Mouse (Mus musculus) kidney, embryonic 16.5 days (tissue): Measurements from ENCODE around the gene Mpp2. TPM values are rescaled to one million over a fixed set of nuclear protein-coding genes. Genes with fewer than 3 reads are reported as not detected.

Experiments used
- ATAC-seq: fragments of 200-750 bp; cut with Nextera tagmentation; 2 replicates; pipeline ENCODE4 v1.8.0; 2017; ENCODE audit warnings: moderate TSS enrichment; ENCODE audit not compliant: low FRiP score, low TSS enrichment
- H3K27ac ChIP-seq: fragments of 300-500 bp; sonication (generic); 2 replicates; pipeline ENCODE4 v1.5.1; 2014; ENCODE audit warnings: low read length
- H3K27me3 ChIP-seq: fragments of 300-500 bp; sonication (generic); 2 replicates; pipeline ENCODE4 v1.6.1; 2014; ENCODE audit warnings: low read length, control low read depth, mixed read lengths; ENCODE audit not compliant: insufficient read depth
- H3K36me3 ChIP-seq: fragments of 300-500 bp; sonication (generic); 2 replicates; pipeline ENCODE4 v1.6.1; 2014; ENCODE audit warnings: low read length, control low read depth, mixed read lengths; ENCODE audit not compliant: insufficient read depth
- H3K4me1 ChIP-seq: fragments of 300-500 bp; sonication (generic); 2 replicates; pipeline ENCODE4 v1.6.1; 2014; ENCODE audit warnings: low read length, control low read depth, mixed read lengths; ENCODE audit not compliant: insufficient read depth
- H3K4me2 ChIP-seq: fragments of 300-500 bp; sonication (generic); replicated peaks from 2 replicates; pipeline ENCODE4 v1.6.1; 2014; ENCODE audit warnings: low read depth, low read length
- H3K4me3 ChIP-seq: fragments of 300-500 bp; sonication (generic); 2 replicates; pipeline ENCODE4 v1.5.1; 2014; ENCODE audit warnings: mild to moderate bottlenecking, low read length
- H3K9ac ChIP-seq: fragments of 300-500 bp; sonication (generic); replicated peaks from 2 replicates; pipeline ENCODE4 v1.6.1; 2014; ENCODE audit warnings: low read length
- H3K9me3 ChIP-seq: fragments of 300-500 bp; sonication (generic); 2 replicates; pipeline ENCODE4 v1.6.1; 2016; ENCODE audit warnings: low read length, control low read depth
- WGBS: fragments of 180-500 bp; shearing (Covaris S2); extraction: QIAGEN DNeasy Blood & Tissue Kit; methylation state at CpG from one replicate; pipeline ENCODE4 v1.1.7; 2014; 5-methylcytosine and 5-hydroxymethylcytosine counted together
- polyA plus RNA-seq: library from polyadenylated mRNA; unstranded; fragments of >200 nt; fragmentation: Nextera tagmentation; extraction: Ambion mirVana; gene quantifications from 2 replicates; pipeline ENCODE4 v1.2.1, GENCODE M21; 2015

Mpp2 gene
- polyA plus RNA-seq, 1 experiment from 2014 or later, result 14.4 TPM

- 81% methylated on average over 4 of the region's 4 CpGs for WGBS
- H3K4me3 ChIP-seq, result no peak within 1 kb of the TSS
- no peaks in the 10 kb centered on the region for H3K36me3 ChIP-seq
- peaks cover 13% of the 10 kb centered on the region for H3K4me1 ChIP-seq
- no peak within 1 kb of the TSS for H3K27ac ChIP-seq
- H3K9me3 ChIP-seq, result no peaks in the 10 kb centered on the region
- H3K9ac ChIP-seq, result no peak within 1 kb of the TSS
- no peak within 1 kb of the TSS; the same call in 1 of the 2 replicates for H3K4me2 ChIP-seq
- no peak for ATAC-seq
- H3K27me3 ChIP-seq, result peaks cover 29% of the 10 kb centered on the region
These were observed 12.9 kb upstream of the Mpp2 start, which contains the start of gene Ppy for GRCm38 (mm10) chr11:102101219-102101618. Gene Ppy (minus strand): TSS chr11:102101319.

- Histone ChIP-seq H3K4me3 (peak overlapping the region; percentile 28), H3K4me2 (peak overlapping the region; percentile 50), H3K27ac (0 out of 2 replicates have a peak overlapping the region, but pooled peaks have one; percentile 17), H3K36me3 (no peaks in the 10 kb centered on the region), H3K27me3 (peaks cover 5% of the 10 kb centered on the region; the same call in 1 of the 2 replicates), H3K9ac (peak overlapping the region; percentile 41), H3K9me3 (no peaks in the 10 kb centered on the region), H3K4me1 (peaks cover 8% of the 10 kb centered on the region)
- 5% methylated on average over 18 of the region's 18 CpGs for WGBS
- peak; percentile 91 for ATAC-seq
These were observed 8.6 kb upstream of the Mpp2 start for GRCm38 (mm10) chr11:102096887-102097391.

DNA sequence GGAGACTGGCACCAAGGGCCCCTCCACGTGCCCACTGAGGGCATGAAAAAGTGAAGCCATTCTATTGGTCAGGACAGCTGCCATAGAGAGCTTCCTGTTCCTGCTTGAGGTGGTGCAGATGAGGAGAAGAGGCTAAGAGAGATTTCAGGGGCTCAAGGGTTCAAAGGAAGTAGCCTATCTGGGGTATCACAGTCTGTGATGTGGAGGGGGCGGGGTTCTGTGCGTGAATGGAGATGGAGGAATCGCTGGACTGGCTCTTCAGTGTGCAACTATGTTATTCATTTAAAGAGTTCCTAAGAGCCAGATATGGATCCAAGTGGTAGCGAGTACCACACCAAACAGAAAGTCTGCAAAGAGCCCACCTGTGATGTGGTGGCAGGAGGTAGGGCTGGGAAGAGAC, 8.1 kb upstream of the Mpp2 start:
- 0 out of 2 replicates have a peak overlapping the region, but pooled peaks have one; percentile 17 for H3K27ac ChIP-seq
- peak overlapping the region; percentile 50 for H3K4me2 ChIP-seq
- no peaks in the 10 kb centered on the region for H3K9me3 ChIP-seq
- H3K4me3 ChIP-seq, result no peak overlapping the region
- 0 out of 2 replicates have a peak overlapping the region, but pooled peaks have one; percentile 1 for H3K9ac ChIP-seq
- 70% methylated on average over 5 of the region's 5 CpGs for WGBS
- H3K4me1 ChIP-seq, result peaks cover 6% of the 10 kb centered on the region
- no peak for ATAC-seq
- H3K27me3 ChIP-seq, result peaks cover 5% of the 10 kb centered on the region; the same call in 1 of the 2 replicates
- H3K36me3 ChIP-seq, result no peaks in the 10 kb centered on the region

DNA sequence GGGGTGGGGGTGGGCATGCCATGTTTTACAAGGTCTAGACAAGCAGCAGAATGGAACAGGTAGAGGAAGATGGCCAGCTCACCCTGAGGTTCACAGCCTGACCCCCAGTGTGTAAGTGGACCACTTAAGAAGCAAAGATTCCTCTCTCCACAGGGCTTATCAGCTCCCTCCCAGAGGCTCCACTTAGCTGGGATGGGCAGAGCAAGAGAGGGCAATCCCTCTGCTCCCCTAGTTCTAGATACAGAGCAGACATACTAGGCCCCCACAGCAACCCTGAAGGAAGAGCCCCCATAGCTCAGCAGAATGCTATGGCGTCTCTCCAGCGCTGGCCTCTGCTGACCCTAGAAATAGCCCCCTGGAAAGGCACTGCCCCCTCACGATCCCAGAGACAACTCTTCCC, 7.4 kb upstream of the Mpp2 start:
- no peak for ATAC-seq
- H3K9me3 ChIP-seq, result no peaks in the 10 kb centered on the region
- H3K4me1 ChIP-seq, result peaks cover 6% of the 10 kb centered on the region
- H3K4me2 ChIP-seq, result no peak overlapping the region
- no peak overlapping the region for H3K4me3 ChIP-seq
- H3K27me3 ChIP-seq, result 0 out of 2 replicates have a peak, but pooled peaks cover 5% of the 10 kb centered on the region
- H3K27ac ChIP-seq, result no peak overlapping the region
- no peaks in the 10 kb centered on the region for H3K36me3 ChIP-seq
- H3K9ac ChIP-seq, result no peak overlapping the region
- 57% methylated on average over 3 of the region's 3 CpGs for WGBS

DNA sequence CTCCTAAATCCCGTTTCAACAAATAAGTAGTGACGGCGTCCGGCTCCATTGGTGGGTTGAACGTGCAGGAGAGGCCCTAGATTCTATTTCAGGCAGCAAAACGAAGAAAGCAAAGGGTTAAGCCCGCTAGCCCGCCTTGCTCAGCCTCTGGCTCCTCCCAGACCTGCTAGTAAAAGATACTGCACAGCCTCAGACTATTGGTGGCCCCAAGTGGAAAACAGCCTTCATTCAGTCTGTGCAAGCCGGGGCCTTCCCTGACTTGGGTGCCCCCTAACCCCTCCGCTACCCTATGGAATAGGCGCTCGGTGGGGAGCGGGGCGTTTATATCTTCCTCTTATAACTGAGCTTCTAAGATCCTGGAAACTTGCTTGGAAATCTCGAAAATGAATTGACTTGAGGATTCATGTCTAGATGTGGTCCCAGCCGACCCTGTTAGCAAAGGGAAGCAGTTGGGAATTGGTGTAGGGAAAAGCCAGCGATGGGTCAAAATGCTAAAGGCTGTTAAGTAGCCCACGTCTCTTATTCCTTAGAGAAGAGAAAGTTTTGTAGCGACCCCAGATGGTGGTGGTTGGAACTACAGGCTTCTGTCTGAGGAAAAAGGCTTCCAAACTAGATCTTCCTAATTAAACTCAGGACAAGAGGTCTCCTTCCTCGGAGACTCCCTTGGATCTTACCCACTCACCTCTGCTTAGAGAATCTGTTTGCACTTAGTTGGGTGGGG, 933 bp upstream of the Mpp2 start:
- Histone ChIP-seq H3K36me3 (no peaks in the 10 kb centered on the region), H3K27ac (peak overlapping the region; percentile 77), H3K4me2 (peak overlapping the region; percentile 95), H3K4me3 (peak overlapping the region; percentile 80), H3K9ac (peak overlapping the region; percentile 75), H3K27me3 (no peaks in the 10 kb centered on the region), H3K9me3 (no peaks in the 10 kb centered on the region), H3K4me1 (peaks cover 33% of the 10 kb centered on the region)
- 1% methylated on average over 20 of the region's 20 CpGs for WGBS
- peak; percentile 50 for ATAC-seq

- H3K27me3 ChIP-seq, result no peaks in the 10 kb centered on the region
- WGBS, result under 1% methylated on average over 39 of the region's 39 CpGs
These were observed 1.1 kb downstream of the Mpp2 start for GRCm38 (mm10) chr11:102087081-102087751.

DNA sequence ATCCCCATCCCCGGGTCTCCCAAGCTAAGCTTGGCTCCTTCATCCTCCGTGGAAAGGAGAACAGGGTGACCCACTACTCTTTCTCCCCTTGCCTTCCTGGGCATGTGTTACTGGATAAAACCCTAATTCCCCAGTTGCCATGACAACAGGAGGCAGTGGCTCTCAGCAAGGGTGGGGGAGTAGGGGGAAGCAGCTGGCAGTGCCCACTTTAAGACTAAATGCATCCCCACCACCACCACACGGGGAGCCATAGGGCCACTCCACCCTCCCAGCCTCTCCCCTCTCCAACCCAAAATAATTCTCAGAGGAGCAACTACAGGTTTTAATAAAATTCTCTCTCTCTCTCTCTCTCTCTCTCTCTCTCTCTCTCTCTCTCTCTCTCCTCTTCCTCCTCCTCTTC, 2.0 kb downstream of the Mpp2 start:
- peak overlapping the region; percentile 75 for H3K9ac ChIP-seq

More at GRCm38 (mm10) chr11:102087081-102087751, 1.1 kb downstream of the Mpp2 start:
- 0 out of 2 replicates have a peak, but pooled peaks cover 3% of the 10 kb centered on the region for H3K36me3 ChIP-seq
- no peaks in the 10 kb centered on the region for H3K9me3 ChIP-seq
- H3K4me3 ChIP-seq, result peak overlapping the region; percentile 80
- peak overlapping the region; percentile 75 for H3K9ac ChIP-seq
- peaks cover 54% of the 10 kb centered on the region for H3K4me1 ChIP-seq
- ATAC-seq, result peak; percentile 61
- peak overlapping the region; percentile 95 for H3K4me2 ChIP-seq
- H3K27ac ChIP-seq, result peak overlapping the region; percentile 77

GRCm38 (mm10) chr11:102084159-102084558, 4.2 kb downstream of the Mpp2 start:
- Histone ChIP-seq H3K4me2 (no peak overlapping the region), H3K27me3 (no peaks in the 10 kb centered on the region), H3K27ac (peak overlapping the region; percentile 89), H3K9me3 (no peaks in the 10 kb centered on the region), H3K36me3 (0 out of 2 replicates have a peak, but pooled peaks cover 3% of the 10 kb centered on the region), H3K9ac (no peak overlapping the region), H3K4me3 (no peak overlapping the region), H3K4me1 (peaks cover 53% of the 10 kb centered on the region)
- peak; percentile 56 for ATAC-seq
- 30% methylated on average over 7 of the region's 7 CpGs for WGBS

More for the DNA sequence above, 2.0 kb downstream of the Mpp2 start:
- H3K36me3 ChIP-seq, result 0 out of 2 replicates have a peak, but pooled peaks cover 3% of the 10 kb centered on the region
- H3K4me1 ChIP-seq, result peaks cover 63% of the 10 kb centered on the region
- peak overlapping the region; percentile 80 for H3K4me3 ChIP-seq
- H3K4me2 ChIP-seq, result peak overlapping the region; percentile 95
- H3K27ac ChIP-seq, result peak overlapping the region; percentile 77
- no peaks in the 10 kb centered on the region for H3K9me3 ChIP-seq
- 9% methylated on average over 3 of the region's 3 CpGs for WGBS
- ATAC-seq, result no peak
- H3K27me3 ChIP-seq, result no peaks in the 10 kb centered on the region

- no peaks in the 10 kb centered on the region for H3K27me3 ChIP-seq
- 51% methylated on average over 4 of the region's 4 CpGs for WGBS
- no peak overlapping the region for H3K9ac ChIP-seq
- H3K4me2 ChIP-seq, result no peak overlapping the region
- H3K27ac ChIP-seq, result no peak overlapping the region
- ATAC-seq, result no peak
- H3K9me3 ChIP-seq, result no peaks in the 10 kb centered on the region
- H3K36me3 ChIP-seq, result peaks cover 6% of the 10 kb centered on the region; the same call in 1 of the 2 replicates
- peaks cover 51% of the 10 kb centered on the region for H3K4me1 ChIP-seq
- H3K4me3 ChIP-seq, result no peak overlapping the region
These were observed 5.1 kb downstream of the Mpp2 start for GRCm38 (mm10) chr11:102083193-102083592.
